Mouse (Mus musculus) adrenal gland, postnatal 36 days (tissue): ENCODE data around the gene Akt2. TPM values are rescaled to one million over a fixed set of nuclear protein-coding genes. Genes with fewer than 3 reads are reported as not detected.

Experiments
- DNase-seq, 2 experiments: peaks; one replicate each; pipeline ENCODE4 v3.0.0; 2021; ENCODE audit warnings: mixed read lengths in 1 of 2
- total RNA-seq, 2 experiments: library from RNA; stranded (reverse); gene quantifications; 2 replicates each; pipeline ENCODE4 v1.2.3; 2021

Akt2 gene
- total RNA-seq, 2 experiments from 2014 or later: 201 to 243 TPM

- DNase-seq: no peak
These were observed 3.6 kb upstream of the Akt2 start for GRCm38 (mm10) chr7:27587741-27588140.

DNA sequence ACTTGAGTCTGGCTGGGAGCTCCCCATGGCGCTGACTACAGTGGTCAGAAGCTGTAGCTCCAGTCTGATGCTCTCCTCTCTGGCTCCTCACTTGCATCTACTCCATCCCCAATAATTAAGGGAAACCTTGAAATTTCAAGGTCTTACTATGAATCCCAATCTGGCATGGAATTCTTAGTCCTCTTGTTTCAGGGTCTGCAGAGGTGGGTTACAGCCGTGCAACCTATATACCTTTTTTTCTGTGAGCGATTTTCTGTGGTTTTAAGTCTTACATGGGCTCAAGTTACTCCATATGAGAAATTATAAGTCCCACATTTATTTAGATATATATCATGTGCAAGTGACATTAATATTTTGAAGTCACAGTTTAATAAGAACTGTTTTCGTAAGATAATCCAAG lies 1.3 kb upstream of the Akt2 start:
- DNase-seq: no peak

DNA sequence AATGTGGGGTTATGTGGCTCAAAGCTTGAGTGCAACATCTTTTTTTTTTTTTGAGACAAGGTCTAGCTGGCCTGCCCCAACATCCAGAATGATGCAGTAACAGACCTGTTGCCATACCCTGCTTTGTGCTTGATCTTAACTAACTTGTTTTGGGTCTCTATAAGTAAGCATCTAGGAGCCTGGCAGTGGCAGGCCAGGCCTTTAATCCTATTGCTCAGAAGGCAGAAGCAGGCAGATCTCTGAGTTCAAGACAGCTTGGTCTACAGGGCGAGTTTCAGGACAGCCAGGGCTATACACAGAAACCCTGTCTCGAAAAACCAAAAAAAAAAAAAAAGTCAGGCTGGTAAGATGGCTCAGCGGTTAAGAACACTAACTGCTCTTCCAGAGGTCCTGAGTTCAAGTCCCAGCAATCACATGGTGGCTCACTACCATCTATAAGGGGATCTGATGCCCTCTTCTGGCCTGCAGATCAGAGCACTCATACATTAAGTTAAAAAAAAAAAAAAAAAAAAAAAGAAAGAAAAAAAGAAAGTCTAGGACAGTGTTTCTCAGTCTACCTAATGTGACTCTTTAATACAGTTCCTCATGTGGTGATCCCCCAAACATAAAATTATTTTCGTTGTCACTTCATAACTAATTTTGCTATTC lies 662 bp upstream of the Akt2 start:
- no peak for DNase-seq

GRCm38 (mm10) chr7:27592217-27592929 lies 1.0 kb downstream of the Akt2 start:
- DNase-seq: no peak

GRCm38 (mm10) chr7:27592934-27593645 lies 1.7 kb downstream of the Akt2 start:
- DNase-seq: peak in 1 of 2 experiments; percentile 49

DNA sequence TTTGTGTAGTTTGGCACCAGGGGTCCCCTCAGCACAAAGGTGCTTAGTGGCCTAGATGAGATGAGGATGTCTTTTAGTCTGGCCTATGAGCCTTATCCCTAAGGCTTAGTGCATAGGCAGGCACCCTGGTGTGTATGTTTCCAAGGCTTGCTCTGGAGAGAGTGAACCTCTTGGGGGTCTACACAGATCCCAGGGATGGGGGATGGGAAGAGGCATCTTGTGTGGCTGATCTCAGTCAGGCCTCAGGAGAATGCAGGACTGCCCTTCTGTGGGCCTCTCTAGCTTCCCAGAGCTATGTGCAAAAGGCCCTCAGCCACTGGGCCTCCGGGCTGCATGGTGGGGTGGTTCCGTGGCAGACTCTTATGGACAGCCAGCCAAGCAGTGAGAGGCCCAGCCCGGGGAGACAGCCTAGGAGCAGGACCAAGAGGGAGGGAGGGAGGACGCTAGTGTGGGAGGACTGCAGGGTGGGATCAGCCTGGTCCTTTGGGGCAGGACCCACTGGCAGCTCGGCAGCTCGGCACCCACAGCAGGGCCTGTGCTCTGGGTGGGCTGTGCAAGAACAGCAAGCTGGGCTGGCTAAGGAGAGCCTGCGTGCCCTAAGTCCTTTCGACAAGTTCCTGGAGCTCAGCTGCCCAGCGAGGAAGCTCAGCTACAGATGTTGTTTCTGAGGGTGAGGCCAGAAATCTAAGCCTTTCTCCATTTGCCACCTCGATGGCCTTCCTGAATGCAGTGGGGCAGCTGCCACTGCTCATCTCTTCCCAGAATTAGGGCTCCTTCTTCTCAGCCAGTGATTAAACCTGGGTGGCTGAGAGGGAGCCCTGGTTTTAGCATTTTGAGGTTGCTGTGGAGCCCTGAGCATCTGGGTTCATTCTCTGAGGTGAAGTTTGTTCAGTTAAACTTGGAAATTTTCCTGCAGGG lies 5.5 kb downstream of the Akt2 start:
- DNase-seq: peak in 1 of 2 experiments; percentile 51

DNA sequence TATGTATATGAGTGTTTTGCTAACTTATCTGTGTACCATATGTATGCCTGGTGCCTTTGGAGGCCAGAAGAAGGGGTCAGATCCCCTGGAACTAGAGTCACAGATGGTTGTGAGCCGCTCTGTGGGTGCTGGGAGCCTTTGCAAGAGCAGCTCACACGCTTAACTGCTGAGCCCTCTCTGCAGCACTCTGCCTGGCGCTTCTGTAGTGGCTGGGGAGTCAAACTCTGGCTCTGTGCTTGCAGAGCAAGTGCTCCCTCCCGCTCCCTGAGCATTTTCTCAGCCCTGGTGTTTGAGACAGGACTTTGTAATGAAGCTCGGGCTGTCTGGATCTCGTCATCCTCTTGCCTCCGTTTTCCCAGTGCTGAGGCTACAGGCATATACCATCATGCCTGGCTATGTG lies 6.7 kb downstream of the Akt2 start:
- DNase-seq: no peak

- no peak for DNase-seq
These were observed 10.3 kb downstream of the Akt2 start for GRCm38 (mm10) chr7:27601628-27602027.

DNA sequence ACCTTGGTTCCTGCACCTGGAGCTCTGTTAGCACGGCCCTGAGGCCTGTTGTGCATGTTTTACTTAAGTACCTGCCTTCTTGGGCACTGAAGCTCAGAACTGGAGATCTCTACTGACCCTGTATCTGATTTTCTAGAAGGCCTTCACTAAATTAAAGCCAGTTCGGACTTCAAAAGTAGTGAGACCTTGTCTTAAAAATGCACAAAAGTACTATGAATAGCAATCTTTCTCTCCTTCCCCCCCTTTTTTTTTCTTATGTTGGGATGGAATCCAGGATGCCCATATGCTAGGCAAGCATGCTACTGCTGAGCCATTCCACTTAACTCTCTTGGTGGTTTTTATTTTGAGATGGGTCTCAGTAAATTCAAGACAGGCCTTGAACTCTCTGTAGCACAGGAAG lies 10.8 kb downstream of the Akt2 start:
- DNase-seq: no peak

GRCm38 (mm10) chr7:27602835-27603234 lies 11.5 kb downstream of the Akt2 start:
- DNase-seq: no peak

GRCm38 (mm10) chr7:27604661-27605348 lies 13.5 kb downstream of the Akt2 start:
- no peak for DNase-seq

DNA sequence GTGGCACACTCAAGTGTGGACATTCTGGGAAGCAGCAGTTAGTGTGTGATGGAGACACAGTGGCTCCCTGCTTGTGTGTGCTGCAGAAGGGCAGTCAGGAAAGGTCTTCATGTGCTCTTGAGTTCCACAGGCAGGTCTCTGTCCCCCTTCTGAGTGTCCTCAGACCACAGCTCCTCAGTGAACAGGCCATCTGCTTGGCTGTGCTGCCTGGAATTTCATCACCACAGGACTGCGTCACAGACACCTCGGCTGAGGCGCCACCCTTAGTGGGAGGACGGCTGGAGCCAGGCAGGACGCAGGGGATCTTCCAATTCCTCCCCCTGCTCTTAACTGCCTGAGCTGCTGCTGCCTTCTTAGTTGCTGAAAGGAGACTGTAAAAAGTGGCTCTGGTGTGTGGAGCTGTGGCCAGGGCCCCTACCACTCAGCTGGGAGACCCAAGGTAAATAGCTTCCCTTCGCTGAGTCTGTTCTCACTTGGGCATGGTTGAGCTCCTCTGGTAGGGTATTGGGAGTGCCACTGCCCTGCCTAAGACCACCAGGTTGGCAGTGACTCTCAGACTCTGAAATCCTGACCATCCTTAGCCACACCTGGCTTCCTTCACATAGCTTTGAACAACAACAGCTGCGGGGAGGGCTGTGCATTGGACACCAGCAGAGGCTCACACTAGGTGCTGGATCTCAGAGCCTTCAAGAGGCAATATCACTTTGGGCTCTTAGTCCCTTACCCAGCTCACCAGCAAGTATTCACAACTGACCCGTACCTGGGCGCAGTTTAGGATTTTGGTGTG lies 14.3 kb downstream of the Akt2 start:
- DNase-seq: peak; percentile 72 to 81

- no peak for DNase-seq
These were observed 15.3 kb downstream of the Akt2 start for GRCm38 (mm10) chr7:27606481-27607254.

GRCm38 (mm10) chr7:27607580-27607979 lies 16.2 kb downstream of the Akt2 start:
- peak; percentile 71 to 81 for DNase-seq

- peak in 1 of 2 experiments; percentile 36 for DNase-seq
These were observed 16.8 kb downstream of the Akt2 start for GRCm38 (mm10) chr7:27608130-27608529.

- peak; percentile 58 for DNase-seq
These were observed 17.9 kb downstream of the Akt2 start for GRCm38 (mm10) chr7:27609285-27609684.

GRCm38 (mm10) chr7:27609688-27610087 lies 18.3 kb downstream of the Akt2 start:
- no peak for DNase-seq

DNA sequence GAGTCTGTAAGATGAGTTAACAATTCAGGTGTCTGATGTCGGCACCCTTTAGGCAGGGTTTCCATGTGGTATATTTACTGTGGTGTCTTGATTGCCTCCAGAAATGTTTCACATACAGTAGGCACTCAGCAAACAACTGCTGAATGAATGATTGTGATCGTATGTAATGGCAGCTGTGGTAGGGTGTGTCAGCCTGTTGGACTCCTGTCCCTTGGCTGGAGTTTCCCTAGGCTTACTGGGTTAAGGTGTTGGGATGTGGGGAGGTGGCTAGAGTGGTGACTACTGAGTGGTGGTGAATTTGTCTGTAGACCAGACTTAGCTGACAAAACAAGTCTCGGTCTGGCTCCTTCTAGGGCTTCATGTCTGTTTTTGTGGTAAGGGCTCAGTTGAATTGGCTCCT lies 19.0 kb downstream of the Akt2 start:
- no peak for DNase-seq

DNA sequence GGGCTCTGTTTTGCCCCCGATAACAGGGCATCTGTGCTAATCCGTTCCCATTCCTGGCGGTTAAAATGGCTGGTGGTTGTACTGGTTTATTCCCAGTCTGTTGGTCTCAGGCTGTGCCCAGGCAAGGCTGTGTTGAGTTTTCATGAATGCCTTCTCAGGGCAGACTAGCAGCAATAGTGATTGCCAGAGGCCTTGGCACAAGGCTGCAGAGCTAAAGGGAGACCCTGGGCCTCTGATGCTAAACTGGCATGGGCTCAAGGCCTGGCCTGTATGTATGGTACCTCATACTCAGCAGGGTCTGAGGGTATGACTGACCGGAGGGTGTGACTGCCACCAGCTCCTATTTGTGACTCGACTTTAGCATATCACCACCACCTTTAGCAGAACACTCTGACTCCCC lies 19.5 kb downstream of the Akt2 start:
- peak in 1 of 2 experiments; percentile 28 for DNase-seq

GRCm38 (mm10) chr7:27612940-27613339 lies 21.6 kb downstream of the Akt2 start:
- peak; percentile 40 to 55 for DNase-seq
